Mouse (Mus musculus) CD4-positive, CD25-positive, alpha-beta regulatory T cell, adult 2 months (primary cell): Measurements from ENCODE around the gene Erf.
A peak's percentile ranks its signal among the peaks of the same experiment; 100 is the strongest.
"Not testable (repeated sequence)": the region's sequence is repeated elsewhere in the genome, so short reads cannot be mapped to it uniquely, and the experiment has no call there.

ENCODE experiments used
- DNase-seq: peaks from one replicate; pipeline ENCODE4 v3.0.0-alpha.2; 2012; ENCODE audit warnings: low read depth, low spot score

The Erf gene

GRCm38 (mm10) chr7:25267751-25268463 is 17.3 kb upstream of the Erf start:
- DNase-seq, result peak; percentile 99

- DNase-seq, result peak; percentile 99
Observed at GRCm38 (mm10) chr7:25267301-25267750, 16.8 kb upstream of the Erf start, which contains the start of gene Cic. Gene Cic (plus strand): TSS chr7:25267704.

- no peak for DNase-seq
Observed at GRCm38 (mm10) chr7:25266180-25266962, 15.8 kb upstream of the Erf start.

GRCm38 (mm10) chr7:25265743-25266142 is 15.2 kb upstream of the Erf start:
- not testable (repeated sequence) for DNase-seq

- no peak for DNase-seq
Observed at GRCm38 (mm10) chr7:25263968-25264870, 13.7 kb upstream of the Erf start.

GRCm38 (mm10) chr7:25261896-25262295 is 11.3 kb upstream of the Erf start:
- no peak for DNase-seq

GRCm38 (mm10) chr7:25251822-25252221 is 1.3 kb upstream of the Erf start:
- no peak for DNase-seq

GRCm38 (mm10) chr7:25251071-25251791 is 670 bp upstream of the Erf start:
- DNase-seq, result peak; percentile 47

- DNase-seq, result peak; percentile 84
Observed at GRCm38 (mm10) chr7:25249314-25250140, 1.0 kb downstream of the Erf start.

- DNase-seq, result no peak
Observed at GRCm38 (mm10) chr7:25248846-25249313, 1.7 kb downstream of the Erf start.

- DNase-seq, result peak; percentile 35
Observed at GRCm38 (mm10) chr7:25248018-25248647, 2.4 kb downstream of the Erf start.

- DNase-seq, result no peak
Observed at GRCm38 (mm10) chr7:25247498-25247897, 3.1 kb downstream of the Erf start.

GRCm38 (mm10) chr7:25246759-25247137 is 3.8 kb downstream of the Erf start:
- no peak for DNase-seq

- no peak for DNase-seq
Observed at GRCm38 (mm10) chr7:25246079-25246758, 4.3 kb downstream of the Erf start.

- DNase-seq, result no peak
Observed at GRCm38 (mm10) chr7:25244562-25245369, 5.8 kb downstream of the Erf start.

GRCm38 (mm10) chr7:25243361-25243760 is 7.2 kb downstream of the Erf start:
- DNase-seq, result no peak

GRCm38 (mm10) chr7:25241062-25241461 is 9.5 kb downstream of the Erf start:
- no peak for DNase-seq

- no peak for DNase-seq
Observed at GRCm38 (mm10) chr7:25240631-25241030, 9.9 kb downstream of the Erf start.
